Mouse (Mus musculus): ENCODE measurements around the gene Tll1. TPM values are rescaled to one million over a fixed set of nuclear protein-coding genes. Genes with fewer than 3 reads are reported as not detected.
"Not testable (repeated sequence)": the region's sequence is repeated elsewhere in the genome, so short reads cannot be mapped to it uniquely, and the experiment has no call there.

Gene Tll1
- total RNA-seq, 4 experiments from 2014 or later, result 2.8 to 3.7 (median 3.3) TPM

DNA sequence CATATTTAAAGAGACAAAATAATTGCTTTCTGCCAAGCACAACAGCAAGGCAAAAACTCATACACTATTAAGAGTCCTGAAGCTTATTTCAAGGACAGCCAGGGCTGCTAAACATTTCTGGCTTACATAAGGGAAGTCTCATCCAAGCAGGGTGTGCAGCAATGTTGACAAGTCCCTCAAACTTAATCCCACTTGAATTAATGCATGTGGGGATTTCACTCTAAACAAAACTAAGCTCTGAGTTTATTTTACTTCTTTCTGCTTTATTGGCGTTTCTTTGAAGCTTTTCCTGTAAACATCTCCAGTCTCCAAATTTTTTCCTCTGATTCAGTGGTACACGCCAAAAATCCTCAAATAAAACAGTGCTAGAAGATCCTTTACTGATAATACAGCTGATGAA lies 146.2 kb downstream of the Tll1 start:
- DNase-seq (ENCODE audit: low spot score in 2 of 2), result no peak

GRCm38 (mm10) chr8:64057571-64057970 lies 148.5 kb downstream of the Tll1 start:
- no peak for DNase-seq (ENCODE audit: low spot score in 2 of 2)

DNA sequence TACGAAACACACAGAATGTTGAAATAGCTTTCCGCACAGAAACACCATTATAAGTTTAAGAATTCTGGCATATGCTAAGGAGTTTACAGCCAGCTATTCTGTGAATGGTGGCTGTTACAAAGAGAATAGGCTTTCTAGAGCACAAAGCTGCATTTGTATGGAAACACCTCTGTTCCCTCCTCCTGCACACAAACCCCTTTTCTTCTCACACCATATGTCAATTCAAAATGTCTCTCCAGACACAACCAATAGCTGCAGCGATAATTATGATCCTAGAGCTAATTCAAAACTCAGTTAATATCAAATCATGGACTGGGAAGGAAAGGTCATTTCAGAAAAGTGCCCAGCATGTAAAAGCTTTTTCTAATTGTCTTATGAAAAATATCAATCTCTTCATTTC lies 157.5 kb downstream of the Tll1 start:
- DNase-seq (ENCODE audit: low spot score in 2 of 2), result no peak

- DNase-seq (ENCODE audit: low spot score in 2 of 2), result no peak
These were observed 158.0 kb downstream of the Tll1 start for GRCm38 (mm10) chr8:64047963-64048505.

- no peak for DNase-seq (ENCODE audit: low spot score in 2 of 2)
These were observed 164.7 kb downstream of the Tll1 start for GRCm38 (mm10) chr8:64041303-64041884.

DNA sequence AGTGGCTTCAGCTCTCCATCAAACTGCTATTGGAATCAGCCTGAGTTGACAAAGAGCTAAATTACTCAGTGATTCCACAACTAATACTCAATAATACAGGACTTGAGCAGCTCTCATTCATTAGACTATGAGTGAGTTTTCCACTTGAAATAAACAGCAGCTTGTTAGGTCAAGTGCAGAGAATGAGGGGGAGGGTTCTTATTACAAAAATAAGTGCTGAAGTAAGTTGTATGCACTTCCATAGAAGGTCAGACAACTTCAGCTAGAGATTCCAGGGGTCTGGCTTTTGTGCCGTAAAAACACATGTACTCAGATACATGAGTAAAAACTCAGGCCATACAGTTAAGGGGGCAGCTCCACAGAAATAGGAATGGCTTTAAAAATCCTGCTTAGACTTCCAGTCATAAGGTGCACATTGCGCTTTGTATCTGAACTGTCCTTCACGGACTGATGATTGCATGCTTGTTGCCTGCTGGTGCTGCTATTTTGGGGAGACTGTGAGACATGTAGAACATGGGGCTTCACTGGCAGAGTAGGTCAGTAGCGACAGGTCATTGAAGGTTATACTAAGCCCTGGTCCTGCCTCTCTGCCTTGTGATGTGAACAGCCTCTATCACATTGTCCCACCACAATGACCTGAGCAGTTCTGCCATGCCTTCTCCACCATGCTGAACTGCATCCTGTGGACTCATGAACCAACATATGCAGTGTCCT lies 175.2 kb downstream of the Tll1 start:
- DNase-seq (ENCODE audit: low spot score in 2 of 2), result no peak

DNA sequence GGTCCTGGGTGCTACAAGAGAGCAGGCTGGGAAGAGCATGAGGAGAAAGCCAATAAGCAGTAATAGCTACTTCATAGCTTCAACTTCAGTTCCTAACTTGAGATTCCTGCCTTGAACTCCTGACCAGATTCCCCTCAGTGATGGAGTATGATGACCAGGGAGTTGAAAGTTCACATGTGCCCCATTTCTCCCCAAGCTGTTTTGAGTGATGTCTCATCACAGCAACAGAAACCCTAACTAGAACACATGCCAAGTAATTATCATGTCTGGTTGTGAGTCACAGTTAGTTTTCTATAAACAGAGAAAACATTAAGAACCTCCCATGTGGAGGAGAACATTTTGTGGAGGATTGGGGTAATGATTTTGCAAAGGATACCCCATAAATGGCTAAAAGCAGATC lies 176.0 kb downstream of the Tll1 start:
- no peak for DNase-seq (ENCODE audit: low spot score in 2 of 2)

DNA sequence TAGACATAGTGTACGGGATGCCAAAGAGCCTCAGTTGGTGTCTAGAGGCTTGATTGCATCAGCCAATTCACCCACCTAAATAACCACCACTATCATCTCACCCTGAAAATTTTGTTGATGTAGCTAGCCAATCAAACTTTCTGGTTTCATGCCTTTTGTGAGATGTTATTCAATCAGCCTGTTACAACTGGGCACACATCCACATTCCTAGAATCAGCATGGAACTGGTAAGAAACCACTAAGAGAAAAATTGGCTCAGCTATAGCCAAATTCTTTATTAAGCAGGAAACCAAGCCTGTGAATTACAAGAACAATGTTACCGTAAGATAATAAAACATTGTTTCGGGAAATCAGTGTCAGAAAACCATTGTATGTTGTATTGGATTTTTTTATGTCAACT lies 176.5 kb downstream of the Tll1 start:
- DNase-seq (ENCODE audit: low spot score in 2 of 2), result no peak

- no peak for DNase-seq (ENCODE audit: low spot score in 2 of 2)
These were observed 181.7 kb downstream of the Tll1 start for GRCm38 (mm10) chr8:64024359-64024758.

DNA sequence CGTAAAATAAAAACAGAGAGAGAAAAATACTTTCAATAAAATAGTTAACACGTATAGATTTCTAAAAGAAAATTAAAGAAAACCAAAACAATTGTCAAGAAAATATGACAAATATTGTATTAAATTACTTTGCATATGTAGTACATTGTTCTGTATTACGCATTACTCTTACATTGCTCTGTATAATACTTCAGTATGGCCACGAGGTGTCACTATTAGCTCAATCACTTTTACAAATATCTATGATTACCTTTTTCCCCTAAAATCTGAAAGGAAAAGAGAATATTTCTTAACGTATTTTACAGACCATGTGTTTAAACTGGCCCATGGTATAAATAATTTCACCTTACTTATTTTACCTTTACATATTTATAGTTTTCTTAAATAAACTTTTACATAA lies 182.5 kb downstream of the Tll1 start:
- no peak for DNase-seq (ENCODE audit: low spot score in 2 of 2)

DNA sequence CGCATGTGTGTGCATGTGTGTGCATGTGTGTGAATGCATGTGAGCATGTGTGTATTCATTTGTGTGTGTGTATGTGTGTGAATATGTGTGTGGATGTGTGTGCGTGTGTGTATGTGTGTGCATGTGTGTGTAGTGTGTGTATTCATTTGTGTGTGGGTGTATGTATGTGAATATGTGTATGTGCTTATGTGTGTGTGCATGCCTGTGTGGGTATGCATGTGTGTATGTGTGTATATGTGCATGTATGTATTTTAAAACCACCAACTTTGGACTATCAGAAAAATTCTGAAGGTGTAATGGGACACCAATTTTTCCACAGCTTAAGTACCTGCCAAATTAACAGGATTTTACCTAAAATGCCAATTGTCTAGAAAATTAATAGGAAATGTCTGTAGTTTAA lies 183.0 kb downstream of the Tll1 start:
- DNase-seq (ENCODE audit: low spot score in 2 of 2), result no peak

GRCm38 (mm10) chr8:63970612-63971391 lies 235.3 kb downstream of the Tll1 start:
- DNase-seq (ENCODE audit: low spot score in 2 of 2), result not testable (repeated sequence)
